Mouse (Mus musculus) kidney, postnatal 0 days (tissue): Measurements from ENCODE around the gene Slc39a11. TPM values are rescaled to one million over a fixed set of nuclear protein-coding genes. Genes with fewer than 3 reads are reported as not detected.

ENCODE experiments used
- ATAC-seq: fragments of 200-750 bp; cut with Nextera tagmentation; replicated peaks from 2 replicates; pipeline ENCODE4 v1.8.0; 2017; ENCODE audit warnings: low read depth, moderate number of reproducible peaks, moderate TSS enrichment, moderate library complexity; ENCODE audit not compliant: low FRiP score
- DNase-seq: peaks from one replicate; pipeline ENCODE4 v3.0.0-alpha.2; 2016; ENCODE audit warnings: low spot score
- H3K27ac ChIP-seq: fragments of 300-500 bp; sonication (generic); 2 replicates; pipeline ENCODE4 v1.5.1; 2014; ENCODE audit warnings: mild to moderate bottlenecking
- H3K27me3 ChIP-seq: fragments of 300-500 bp; sonication (generic); 2 replicates; pipeline ENCODE4 v1.6.1; 2014; ENCODE audit warnings: low read length, mixed read lengths; ENCODE audit not compliant: insufficient read depth
- H3K36me3 ChIP-seq: fragments of 300-500 bp; sonication (generic); 2 replicates; pipeline ENCODE4 v1.6.1; 2014; ENCODE audit warnings: low read length, mixed read lengths; ENCODE audit not compliant: insufficient read depth
- H3K4me1 ChIP-seq: fragments of 300-500 bp; sonication (generic); replicated peaks from 2 replicates; pipeline ENCODE4 v1.6.1; 2014; ENCODE audit warnings: antibody characterized with exemption, low read length, mixed read lengths; ENCODE audit not compliant: insufficient read depth
- H3K4me2 ChIP-seq: fragments of 300-500 bp; sonication (generic); 2 replicates; pipeline ENCODE4 v1.6.1; 2014; ENCODE audit warnings: mild to moderate bottlenecking, low read length, moderate library complexity, mixed read lengths
- H3K4me3 ChIP-seq: fragments of 300-500 bp; sonication (generic); replicated peaks from 2 replicates; pipeline ENCODE4 v1.5.1; 2014; ENCODE audit warnings: low read depth, low read length
- H3K9ac ChIP-seq: fragments of 300-500 bp; sonication (generic); 2 replicates; pipeline ENCODE4 v1.6.1; 2014; ENCODE audit warnings: low read depth, low read length
- H3K9me3 ChIP-seq: fragments of 300-500 bp; sonication (generic); replicated peaks from 2 replicates; pipeline ENCODE4 v1.6.1; 2016; ENCODE audit warnings: low read length, inconsistent platforms, mixed read lengths
- CTCF ChIP-seq: IDR thresholded peaks from 2 replicates; pipeline ENCODE4 v1.5.1; 2016; ENCODE audit warnings: antibody characterized with exemption, low read depth, mild to moderate bottlenecking, moderate library complexity
- WGBS: fragments of 180-500 bp; shearing (Covaris S2); extraction: QIAGEN DNeasy Blood & Tissue Kit; methylation state at CpG from one replicate; pipeline ENCODE4 v1.1.7; 2014; 5-methylcytosine and 5-hydroxymethylcytosine counted together
- polyA plus RNA-seq: library from polyadenylated mRNA; unstranded; fragments of >200 nt; fragmentation: Nextera tagmentation; extraction: Ambion mirVana; gene quantifications from 2 replicates; pipeline ENCODE4 v1.2.1, GENCODE M21; 2015

Gene Slc39a11
- polyA plus RNA-seq, 1 experiment from 2014 or later = 23.3 TPM

DNA sequence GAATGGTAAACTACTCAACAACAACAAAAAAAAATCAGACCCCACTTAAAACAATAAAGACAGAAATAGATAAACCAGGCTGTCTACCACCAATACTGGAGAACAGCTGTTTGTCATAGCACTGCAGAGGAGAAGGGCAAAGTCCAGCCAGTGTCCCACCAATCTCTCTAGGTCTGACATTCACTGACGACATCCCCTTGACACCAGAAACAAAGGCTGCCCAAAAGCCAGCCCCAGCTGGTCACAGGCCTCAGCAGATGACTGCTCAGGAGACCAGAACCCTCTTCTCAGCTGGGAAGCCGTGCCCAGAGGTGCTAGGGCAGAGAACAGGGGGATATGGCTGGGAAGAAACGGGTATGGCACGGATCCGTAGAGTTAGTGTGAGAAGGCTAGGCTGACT, 174.4 kb downstream of the Slc39a11 start:
- H3K27me3 ChIP-seq = no peaks in the 10 kb centered on the region
- H3K36me3 ChIP-seq = no peaks in the 10 kb centered on the region
- peak; percentile 26; the same call in 1 of the 2 replicates for ATAC-seq
- no peak overlapping the region for H3K4me3 ChIP-seq
- no peak overlapping the region for H3K27ac ChIP-seq
- H3K4me1 ChIP-seq = no peaks in the 10 kb centered on the region
- no peak for TF ChIP-seq CTCF
- no peak for DNase-seq
- WGBS = 58% methylated on average over 5 of the region's 5 CpGs
- H3K9ac ChIP-seq = no peak overlapping the region
- H3K9me3 ChIP-seq = no peaks in the 10 kb centered on the region
- no peak overlapping the region for H3K4me2 ChIP-seq

DNA sequence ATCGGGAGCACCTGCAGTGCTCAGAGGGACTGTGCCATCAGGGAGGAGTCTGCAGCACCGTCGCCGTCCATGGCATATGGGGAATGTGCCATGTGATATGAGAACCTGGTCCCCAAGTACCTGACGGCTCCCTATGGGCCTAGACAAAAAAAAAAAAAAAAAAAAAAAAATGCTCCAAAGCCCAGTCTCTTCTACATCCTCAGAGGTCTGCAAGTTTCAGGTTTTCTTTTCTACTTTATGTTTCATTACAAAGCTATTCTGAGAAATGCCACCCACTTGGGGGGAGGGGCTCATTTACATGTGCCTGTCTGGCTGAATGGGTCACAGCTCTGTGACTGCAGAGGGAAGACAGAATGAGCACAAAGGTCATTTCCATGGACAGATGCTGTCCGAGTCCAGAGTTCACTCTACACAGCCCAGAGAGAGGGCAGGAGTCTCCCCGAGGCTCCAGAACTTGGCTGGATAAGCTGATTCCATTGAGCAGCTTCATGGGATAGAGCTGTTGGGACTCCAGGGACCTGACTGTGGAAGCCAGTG, 175.8 kb downstream of the Slc39a11 start:
- ATAC-seq (peak; percentile 84), DNase-seq (peak; percentile 39)
- Histone ChIP-seq H3K4me2 (no peak overlapping the region), H3K27me3 (no peaks in the 10 kb centered on the region), H3K36me3 (no peaks in the 10 kb centered on the region), H3K27ac (no peak overlapping the region), H3K9me3 (no peaks in the 10 kb centered on the region), H3K9ac (no peak overlapping the region), H3K4me3 (no peak overlapping the region), H3K4me1 (no peaks in the 10 kb centered on the region)
- no peak for TF ChIP-seq CTCF
- WGBS = 56% methylated on average over 7 of the region's 7 CpGs

DNA sequence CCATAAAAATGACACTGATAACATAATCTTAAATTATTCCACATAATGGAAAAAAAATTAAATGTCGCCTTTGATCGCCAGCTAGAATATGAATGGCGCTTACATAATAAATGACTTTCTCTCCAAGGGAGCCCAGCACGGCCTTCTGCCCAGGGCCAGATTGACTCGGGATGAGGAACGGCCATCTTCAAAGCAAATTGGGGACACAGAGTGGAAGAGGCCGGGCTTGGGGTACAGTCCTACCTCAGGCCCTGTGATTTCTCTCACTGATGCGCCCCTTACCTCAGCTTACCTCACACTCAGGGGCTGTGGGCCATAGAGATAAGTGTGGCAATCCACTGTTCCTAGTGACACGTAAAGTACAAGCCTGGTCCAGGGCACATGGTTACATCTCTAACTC, 177.9 kb downstream of the Slc39a11 start:
- no peak for DNase-seq
- no peaks in the 10 kb centered on the region for H3K27me3 ChIP-seq
- no peaks in the 10 kb centered on the region for H3K36me3 ChIP-seq
- H3K4me3 ChIP-seq = no peak overlapping the region
- H3K9me3 ChIP-seq = no peaks in the 10 kb centered on the region
- no peak overlapping the region for H3K27ac ChIP-seq
- no peak for TF ChIP-seq CTCF
- 90% methylated on average over 9 of the region's 9 CpGs for WGBS
- H3K4me2 ChIP-seq = no peak overlapping the region
- no peak overlapping the region for H3K9ac ChIP-seq
- H3K4me1 ChIP-seq = no peaks in the 10 kb centered on the region
- ATAC-seq = no peak

- WGBS = 61% methylated on average over 17 of the region's 17 CpGs
- TF ChIP-seq CTCF = no peak
- no peaks in the 10 kb centered on the region for H3K4me1 ChIP-seq
- ATAC-seq (no peak), DNase-seq (no peak)
- H3K4me3 ChIP-seq = no peak overlapping the region
- no peaks in the 10 kb centered on the region for H3K9me3 ChIP-seq
- no peak overlapping the region for H3K27ac ChIP-seq
- H3K27me3 ChIP-seq = no peaks in the 10 kb centered on the region
- H3K9ac ChIP-seq = no peak overlapping the region
- H3K36me3 ChIP-seq = no peaks in the 10 kb centered on the region
- H3K4me2 ChIP-seq = no peak overlapping the region
Observed at GRCm38 (mm10) chr11:113469919-113470785, 179.7 kb downstream of the Slc39a11 start.

GRCm38 (mm10) chr11:113468016-113468415, 181.9 kb downstream of the Slc39a11 start:
- H3K27ac ChIP-seq = no peak overlapping the region
- no peak for TF ChIP-seq CTCF
- no peak overlapping the region for H3K4me2 ChIP-seq
- no peak for DNase-seq
- no peaks in the 10 kb centered on the region for H3K27me3 ChIP-seq
- no peaks in the 10 kb centered on the region for H3K36me3 ChIP-seq
- H3K4me3 ChIP-seq = no peak overlapping the region
- H3K4me1 ChIP-seq = no peaks in the 10 kb centered on the region
- no peaks in the 10 kb centered on the region for H3K9me3 ChIP-seq
- ATAC-seq = no peak
- WGBS = 68% methylated on average over 10 of the region's 10 CpGs
- no peak overlapping the region for H3K9ac ChIP-seq

DNA sequence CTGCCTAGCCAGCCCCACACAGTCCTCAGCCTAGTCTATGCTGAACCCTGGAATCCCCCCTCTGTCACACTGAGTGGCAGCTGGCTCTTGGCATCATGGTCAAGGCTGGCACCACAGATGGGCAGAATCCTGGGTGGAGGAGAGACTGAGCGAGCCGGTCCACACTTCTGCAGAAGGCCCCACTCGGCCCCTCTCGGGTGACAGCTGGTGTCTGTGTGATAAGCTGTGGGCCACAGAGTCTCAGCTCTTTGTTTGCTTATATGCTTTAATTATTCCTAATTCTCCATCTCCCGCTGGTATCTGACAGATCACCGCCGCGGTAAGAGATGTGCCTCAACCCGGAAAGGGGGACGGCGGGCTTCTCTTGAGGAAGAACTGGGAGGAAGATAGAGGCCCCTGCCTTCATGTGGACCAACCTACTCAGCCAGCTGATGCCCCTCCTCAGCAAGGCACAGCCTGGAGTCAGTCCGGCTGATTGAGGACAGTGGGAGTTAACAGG, 182.5 kb downstream of the Slc39a11 start:
- Histone ChIP-seq H3K4me2 (no peak overlapping the region), H3K36me3 (no peaks in the 10 kb centered on the region), H3K4me1 (no peaks in the 10 kb centered on the region), H3K27ac (no peak overlapping the region), H3K9me3 (no peaks in the 10 kb centered on the region), H3K9ac (no peak overlapping the region), H3K27me3 (no peaks in the 10 kb centered on the region), H3K4me3 (no peak overlapping the region)
- ATAC-seq (no peak), DNase-seq (no peak)
- WGBS = 78% methylated on average over 12 of the region's 12 CpGs
- no peak for TF ChIP-seq CTCF
